Mouse (Mus musculus): ENCODE measurements around the gene Gm20854. TPM values are rescaled to one million over a fixed set of nuclear protein-coding genes. Genes with fewer than 3 reads are reported as not detected.

Gm20854 gene
- polyA plus RNA-seq (2014; fragmentation: Illumina TruSeq; extraction: RNeasy Lipid Tissue Mini Kit (QIAGEN cat#74804); ENCODE audit: low read depth, low replicate concordance), result not detected

DNA sequence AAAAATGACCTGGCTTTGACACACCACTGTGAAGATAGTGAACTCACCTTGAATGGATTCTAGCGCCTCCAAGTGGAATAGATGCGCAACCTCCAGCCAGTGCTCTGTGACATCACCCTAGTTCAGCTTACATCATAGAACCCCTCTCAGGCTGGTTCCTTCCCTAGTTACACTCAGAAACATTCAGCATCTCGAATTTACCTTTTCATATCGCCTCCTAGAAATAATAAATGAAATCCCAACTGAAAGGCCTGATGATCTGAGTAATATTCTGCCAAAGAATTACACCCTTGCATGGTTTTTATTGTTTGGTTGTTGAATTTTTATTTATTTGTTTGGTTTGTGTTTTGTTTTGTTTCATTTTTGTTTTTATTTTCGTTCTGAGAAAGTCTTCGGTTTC lies at the start of gene Gm20854:
Gene Gm20854, minus strand, starts transcription at position 101 of the 400 bp plus-strand sequence.

